Mouse (Mus musculus) kidney, embryonic 16.5 days (tissue): ENCODE measurements at regions not wholly inside any gene's neighbourhood (a gene's known extent, or its start where the extent isn't known, plus 50 kb on each side); places are given as distances from the start of the nearest gene placed in this dataset.

Experiments
- ATAC-seq: fragments of 200-750 bp; cut with Nextera tagmentation; 2 replicates; pipeline ENCODE4 v1.8.0; 2017; ENCODE audit warnings: moderate TSS enrichment; ENCODE audit not compliant: low FRiP score, low TSS enrichment
- H3K27ac ChIP-seq: fragments of 300-500 bp; sonication (generic); 2 replicates; pipeline ENCODE4 v1.5.1; 2014; ENCODE audit warnings: low read length
- H3K27me3 ChIP-seq: fragments of 300-500 bp; sonication (generic); 2 replicates; pipeline ENCODE4 v1.6.1; 2014; ENCODE audit warnings: low read length, control low read depth, mixed read lengths; ENCODE audit not compliant: insufficient read depth
- H3K36me3 ChIP-seq: fragments of 300-500 bp; sonication (generic); 2 replicates; pipeline ENCODE4 v1.6.1; 2014; ENCODE audit warnings: low read length, control low read depth, mixed read lengths; ENCODE audit not compliant: insufficient read depth
- H3K4me1 ChIP-seq: fragments of 300-500 bp; sonication (generic); 2 replicates; pipeline ENCODE4 v1.6.1; 2014; ENCODE audit warnings: low read length, control low read depth, mixed read lengths; ENCODE audit not compliant: insufficient read depth
- H3K4me2 ChIP-seq: fragments of 300-500 bp; sonication (generic); replicated peaks from 2 replicates; pipeline ENCODE4 v1.6.1; 2014; ENCODE audit warnings: low read depth, low read length
- H3K4me3 ChIP-seq: fragments of 300-500 bp; sonication (generic); 2 replicates; pipeline ENCODE4 v1.5.1; 2014; ENCODE audit warnings: mild to moderate bottlenecking, low read length
- H3K9ac ChIP-seq: fragments of 300-500 bp; sonication (generic); replicated peaks from 2 replicates; pipeline ENCODE4 v1.6.1; 2014; ENCODE audit warnings: low read length
- H3K9me3 ChIP-seq: fragments of 300-500 bp; sonication (generic); 2 replicates; pipeline ENCODE4 v1.6.1; 2016; ENCODE audit warnings: low read length, control low read depth
- WGBS: fragments of 180-500 bp; shearing (Covaris S2); extraction: QIAGEN DNeasy Blood & Tissue Kit; methylation state at CpG from one replicate; pipeline ENCODE4 v1.1.7; 2014; 5-methylcytosine and 5-hydroxymethylcytosine counted together

- Histone ChIP-seq H3K9ac (no peak overlapping the region), H3K4me1 (no peaks in the 10 kb centered on the region), H3K36me3 (no peaks in the 10 kb centered on the region), H3K9me3 (peaks cover 4% of the 10 kb centered on the region; the same call in 1 of the 2 replicates), H3K27ac (no peak overlapping the region), H3K27me3 (no peaks in the 10 kb centered on the region), H3K4me3 (no peak overlapping the region), H3K4me2 (no peak overlapping the region)
- WGBS: 82% methylated on average over 3 of the region's 3 CpGs
- ATAC-seq: no peak
These were observed 283.2 kb downstream of the Gm11011 start for GRCm38 (mm10) chr2:169304360-169304759.

DNA sequence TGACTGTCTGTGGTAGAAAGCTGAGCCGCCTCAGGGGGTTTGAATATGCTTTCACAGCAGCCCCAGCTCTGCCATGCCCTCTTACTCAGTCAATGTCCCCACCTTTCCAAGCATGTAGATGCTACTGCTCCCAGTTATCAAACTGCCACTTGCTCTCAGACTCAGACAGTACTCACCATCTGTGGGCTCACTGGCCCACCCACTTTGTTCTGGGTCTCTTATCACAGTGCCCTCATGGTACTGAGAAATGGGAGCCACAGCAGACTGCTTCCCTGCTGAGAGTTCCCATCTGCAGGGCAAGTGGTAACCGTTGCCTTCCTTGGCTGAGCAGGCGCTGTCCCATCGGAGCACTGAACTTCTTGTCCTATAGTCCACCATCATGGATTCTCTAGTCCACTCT is 286.6 kb downstream of the Gm11011 start:
- H3K4me3 ChIP-seq: no peak overlapping the region
- peaks cover 4% of the 10 kb centered on the region; the same call in 1 of the 2 replicates for H3K9me3 ChIP-seq
- WGBS: 85% methylated on average over 4 of the region's 4 CpGs
- no peaks in the 10 kb centered on the region for H3K36me3 ChIP-seq
- H3K27me3 ChIP-seq: no peaks in the 10 kb centered on the region
- no peak overlapping the region for H3K9ac ChIP-seq
- H3K4me1 ChIP-seq: 0 out of 2 replicates have a peak, but pooled peaks cover 4% of the 10 kb centered on the region
- ATAC-seq: no peak
- H3K27ac ChIP-seq: no peak overlapping the region
- H3K4me2 ChIP-seq: no peak overlapping the region

DNA sequence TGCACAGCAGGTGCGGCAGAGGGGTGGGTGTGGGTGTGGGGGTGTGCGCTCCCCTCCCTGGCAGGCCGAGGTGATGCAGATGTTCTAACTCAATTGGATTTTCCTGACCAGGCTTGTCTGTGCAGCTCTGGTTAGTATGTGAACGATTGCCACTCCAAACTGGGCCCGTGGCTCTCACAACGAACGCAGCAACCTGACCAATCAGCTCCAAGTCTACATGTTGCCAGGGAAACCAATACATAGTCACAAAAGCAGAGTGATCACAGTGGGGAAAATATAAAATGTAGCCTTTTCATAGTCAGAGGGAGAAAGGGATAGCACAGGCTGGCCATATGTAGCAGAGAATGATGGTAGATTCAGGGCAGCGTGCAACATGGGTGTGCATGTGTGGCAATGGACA is 287.1 kb downstream of the Gm11011 start:
- Histone ChIP-seq H3K4me1 (0 out of 2 replicates have a peak, but pooled peaks cover 4% of the 10 kb centered on the region), H3K27me3 (no peaks in the 10 kb centered on the region), H3K9me3 (peaks cover 4% of the 10 kb centered on the region; the same call in 1 of the 2 replicates), H3K9ac (no peak overlapping the region), H3K4me2 (no peak overlapping the region), H3K4me3 (no peak overlapping the region), H3K27ac (no peak overlapping the region), H3K36me3 (no peaks in the 10 kb centered on the region)
- WGBS: 87% methylated on average over 8 of the region's 8 CpGs
- no peak for ATAC-seq

DNA sequence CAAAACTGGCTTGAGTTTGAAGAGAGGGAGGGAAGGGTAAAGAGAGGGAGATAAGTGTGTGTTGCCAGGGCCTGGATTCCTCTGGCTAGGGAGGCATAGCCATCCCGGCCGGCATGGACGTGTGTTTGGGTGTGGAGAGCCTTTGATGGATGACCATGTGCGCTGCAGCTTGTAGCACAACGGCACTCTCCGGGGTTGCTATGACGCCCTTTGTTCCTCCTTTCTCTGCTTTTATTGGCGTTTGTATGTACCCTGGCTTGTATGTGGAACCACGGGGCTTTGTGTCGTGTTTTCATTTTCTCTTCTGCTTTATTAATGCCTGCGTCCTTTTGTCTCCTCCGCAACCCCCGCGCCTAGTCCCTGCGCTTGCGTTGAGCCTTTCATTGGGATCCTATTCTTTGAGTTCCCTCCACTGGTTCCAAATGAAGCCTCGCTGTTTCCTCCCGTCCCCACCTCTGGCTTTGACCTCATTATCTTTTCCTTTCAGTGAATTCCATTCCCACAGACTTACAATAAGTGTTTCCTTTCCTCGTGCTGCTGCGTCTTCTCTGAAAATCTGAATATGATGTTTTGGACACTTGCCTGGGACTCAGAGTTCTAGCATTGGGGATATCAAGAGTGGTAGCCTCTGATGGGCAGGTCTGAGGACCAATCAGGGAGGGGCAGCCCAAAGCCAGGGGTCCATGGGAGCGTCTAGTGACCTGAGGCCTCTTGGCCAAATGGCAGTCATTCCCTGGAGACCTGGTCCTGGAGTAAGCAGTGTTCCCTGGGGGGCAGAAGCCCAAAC is 289.5 kb downstream of the Gm11011 start:
- WGBS: 30% methylated on average over 21 of the region's 21 CpGs
- no peaks in the 10 kb centered on the region for H3K27me3 ChIP-seq
- no peak overlapping the region for H3K27ac ChIP-seq
- 0 out of 2 replicates have a peak, but pooled peaks have one; percentile 74 for ATAC-seq
- H3K4me3 ChIP-seq: peak overlapping the region; percentile 26
- H3K4me1 ChIP-seq: 0 out of 2 replicates have a peak, but pooled peaks cover 4% of the 10 kb centered on the region
- peaks cover 4% of the 10 kb centered on the region; the same call in 1 of the 2 replicates for H3K9me3 ChIP-seq
- H3K4me2 ChIP-seq: peak overlapping the region; percentile 49
- H3K36me3 ChIP-seq: no peaks in the 10 kb centered on the region
- peak overlapping the region; percentile 54; the same call in 1 of the 2 replicates for H3K9ac ChIP-seq

GRCm38 (mm10) chr2:169297226-169297625 is 290.3 kb downstream of the Gm11011 start:
- Histone ChIP-seq H3K27ac (no peak overlapping the region), H3K27me3 (no peaks in the 10 kb centered on the region), H3K4me1 (0 out of 2 replicates have a peak, but pooled peaks cover 4% of the 10 kb centered on the region), H3K9ac (no peak overlapping the region), H3K9me3 (peaks cover 1% of the 10 kb centered on the region; the same call in 1 of the 2 replicates), H3K4me3 (no peak overlapping the region), H3K36me3 (no peaks in the 10 kb centered on the region), H3K4me2 (no peak overlapping the region)
- ATAC-seq: no peak
- 62% methylated on average over 4 of the region's 4 CpGs for WGBS

- Histone ChIP-seq H3K9me3 (no peaks in the 10 kb centered on the region), H3K36me3 (no peaks in the 10 kb centered on the region), H3K27ac (no peak overlapping the region), H3K4me2 (no peak overlapping the region), H3K4me1 (0 out of 2 replicates have a peak, but pooled peaks cover 4% of the 10 kb centered on the region), H3K27me3 (no peaks in the 10 kb centered on the region), H3K4me3 (no peak overlapping the region), H3K9ac (no peak overlapping the region)
- 43% methylated on average over 3 of the region's 3 CpGs for WGBS
- no peak for ATAC-seq
These were observed 294.2 kb downstream of the Gm11011 start for GRCm38 (mm10) chr2:169293351-169293750.

DNA sequence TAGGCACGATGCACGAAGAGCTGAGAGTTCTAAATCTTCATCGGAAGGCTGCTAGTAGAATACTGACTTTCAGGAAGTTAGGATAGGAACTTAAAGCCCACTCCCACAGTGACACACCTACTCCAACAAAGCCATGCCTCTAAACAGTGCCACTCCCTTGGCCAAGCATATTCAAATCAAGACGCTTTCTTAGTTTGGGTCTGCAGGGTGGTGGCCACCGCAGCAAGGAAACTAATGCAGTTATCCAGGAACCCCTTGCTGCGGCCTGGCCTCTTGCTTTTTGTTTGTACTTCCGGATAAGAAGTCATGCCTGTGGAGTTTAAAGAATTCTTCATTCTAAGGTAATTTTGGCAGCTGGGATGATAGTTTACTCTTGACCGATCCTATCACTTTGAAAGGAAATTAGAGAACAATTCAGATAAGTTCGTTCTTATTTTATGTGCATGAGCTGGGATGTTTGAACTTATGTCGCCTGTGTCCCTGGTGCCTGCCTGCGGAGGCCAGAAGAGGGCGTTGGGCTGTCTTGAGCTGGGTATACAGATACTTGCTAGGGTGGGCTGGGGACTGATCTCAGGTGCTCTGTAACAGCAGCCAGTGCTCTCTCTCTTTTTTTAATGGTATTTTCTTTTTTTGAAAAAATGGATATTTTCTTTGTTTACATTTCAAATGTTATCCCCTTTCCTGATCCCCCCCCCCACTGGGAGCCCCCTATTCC is 298.5 kb downstream of the Gm11011 start:
- no peak overlapping the region for H3K9ac ChIP-seq
- H3K36me3 ChIP-seq: no peaks in the 10 kb centered on the region
- H3K27me3 ChIP-seq: no peaks in the 10 kb centered on the region
- H3K4me1 ChIP-seq: no peaks in the 10 kb centered on the region
- no peak overlapping the region for H3K4me3 ChIP-seq
- 92% methylated on average over 12 of the region's 12 CpGs for WGBS
- H3K27ac ChIP-seq: no peak overlapping the region
- H3K9me3 ChIP-seq: no peaks in the 10 kb centered on the region
- no peak overlapping the region for H3K4me2 ChIP-seq
- no peak for ATAC-seq

- no peaks in the 10 kb centered on the region for H3K4me1 ChIP-seq
- ATAC-seq: no peak
- H3K9ac ChIP-seq: no peak overlapping the region
- H3K27me3 ChIP-seq: no peaks in the 10 kb centered on the region
- no peaks in the 10 kb centered on the region for H3K36me3 ChIP-seq
- no peak overlapping the region for H3K4me2 ChIP-seq
- WGBS: 83% methylated on average over 7 of the region's 7 CpGs
- no peaks in the 10 kb centered on the region for H3K9me3 ChIP-seq
- H3K27ac ChIP-seq: no peak overlapping the region
- H3K4me3 ChIP-seq: no peak overlapping the region
These were observed 300.8 kb downstream of the Gm11011 start for GRCm38 (mm10) chr2:169286701-169287100.

- H3K9me3 ChIP-seq: peaks cover 3% of the 10 kb centered on the region; the same call in 1 of the 2 replicates
- no peak overlapping the region for H3K4me3 ChIP-seq
- H3K4me2 ChIP-seq: no peak overlapping the region
- no peak overlapping the region for H3K27ac ChIP-seq
- no peak for ATAC-seq
- 66% methylated on average over 13 of the region's 13 CpGs for WGBS
- H3K27me3 ChIP-seq: no peaks in the 10 kb centered on the region
- H3K36me3 ChIP-seq: no peaks in the 10 kb centered on the region
- H3K9ac ChIP-seq: no peak overlapping the region
- H3K4me1 ChIP-seq: no peaks in the 10 kb centered on the region
These were observed 304.9 kb downstream of the Gm11011 start for GRCm38 (mm10) chr2:169282508-169283117.
